Mouse (Mus musculus): ENCODE results near the gene Rfc1. TPM values are rescaled to one million over a fixed set of nuclear protein-coding genes. Genes with fewer than 3 reads are reported as not detected.

Rfc1 gene
- polyA plus RNA-seq, 1 experiment from 2014 or later, result 85.7 TPM

- H3K27ac ChIP-seq (ENCODE audit: low read length), result peak overlapping the region; percentile 71
- H3K4me3 ChIP-seq (ENCODE audit: low read length), result no peak overlapping the region
- no peak overlapping the region for H3K9ac ChIP-seq (ENCODE audit: low read length)
- no peak overlapping the region for H3K4me2 ChIP-seq (ENCODE audit: low read depth, low read length)
- H3K36me3 ChIP-seq (ENCODE audit: control insufficient read depth, insufficient read depth, low read length), result 0 out of 2 replicates have a peak, but pooled peaks cover 2% of the 10 kb centered on the region
- H3K27me3 ChIP-seq (ENCODE audit: control insufficient read depth, insufficient read depth, low read depth, low read length), result no peaks in the 10 kb centered on the region
- ATAC-seq (ENCODE audit: low read depth), result peak; percentile 73
- H3K9me3 ChIP-seq (ENCODE audit: control insufficient read depth, low read length), result no peaks in the 10 kb centered on the region
- WGBS, result 56% methylated on average over 7 of the region's 7 CpGs
- H3K4me1 ChIP-seq (replicated peaks; ENCODE audit: control insufficient read depth, insufficient read depth, low read length), result peaks cover 3% of the 10 kb centered on the region; the same call in 1 of the 2 replicates
Observed at GRCm38 (mm10) chr5:65250185-65250855, 85.2 kb downstream of the Rfc1 start.

- ATAC-seq (ENCODE audit: low read depth), result no peak
Observed at GRCm38 (mm10) chr5:65247296-65247695, 88.2 kb downstream of the Rfc1 start.

GRCm38 (mm10) chr5:65242740-65243139 is 92.7 kb downstream of the Rfc1 start:
- Histone ChIP-seq H3K4me3 (ENCODE audit: low read length) (no peak overlapping the region), H3K27ac (ENCODE audit: low read length) (no peak overlapping the region), H3K4me2 (ENCODE audit: low read depth, low read length) (no peak overlapping the region), H3K9me3 (ENCODE audit: control insufficient read depth, low read length) (no peaks in the 10 kb centered on the region), H3K4me1 (replicated peaks; ENCODE audit: control insufficient read depth, insufficient read depth, low read length) (0 out of 2 replicates have a peak, but pooled peaks cover 3% of the 10 kb centered on the region), H3K36me3 (ENCODE audit: control insufficient read depth, insufficient read depth, low read length) (no peaks in the 10 kb centered on the region), H3K27me3 (ENCODE audit: control insufficient read depth, insufficient read depth, low read depth, low read length) (no peaks in the 10 kb centered on the region), H3K9ac (ENCODE audit: low read length) (no peak overlapping the region)
- no peak; the same call in 1 of the 2 replicates for ATAC-seq (ENCODE audit: low read depth)
- 29% methylated on average over 5 of the region's 5 CpGs for WGBS

More at GRCm38 (mm10) chr5:65247296-65247695, 88.2 kb downstream of the Rfc1 start:
- H3K27ac ChIP-seq (ENCODE audit: low read length), result no peak overlapping the region
- peaks cover 3% of the 10 kb centered on the region; the same call in 1 of the 2 replicates for H3K4me1 ChIP-seq (replicated peaks; ENCODE audit: control insufficient read depth, insufficient read depth, low read length)
- no peaks in the 10 kb centered on the region for H3K9me3 ChIP-seq (ENCODE audit: control insufficient read depth, low read length)
- H3K9ac ChIP-seq (ENCODE audit: low read length), result no peak overlapping the region
- no peak overlapping the region for H3K4me3 ChIP-seq (ENCODE audit: low read length)
- no peaks in the 10 kb centered on the region for H3K27me3 ChIP-seq (ENCODE audit: control insufficient read depth, insufficient read depth, low read depth, low read length)
- 0 out of 2 replicates have a peak, but pooled peaks cover 2% of the 10 kb centered on the region for H3K36me3 ChIP-seq (ENCODE audit: control insufficient read depth, insufficient read depth, low read length)
- no peak overlapping the region for H3K4me2 ChIP-seq (ENCODE audit: low read depth, low read length)
- 76% methylated on average over 3 of the region's 3 CpGs for WGBS

GRCm38 (mm10) chr5:65231289-65232003 is 104.0 kb downstream of the Rfc1 start:
- no peak for ATAC-seq (ENCODE audit: low read depth)
- H3K4me2 ChIP-seq (ENCODE audit: low read depth, low read length), result no peak overlapping the region
- 68% methylated on average over 12 of the region's 12 CpGs for WGBS

GRCm38 (mm10) chr5:65224056-65224455 is 111.4 kb downstream of the Rfc1 start:
- Histone ChIP-seq H3K27ac (ENCODE audit: low read length) (no peak overlapping the region), H3K4me3 (ENCODE audit: low read length) (no peak overlapping the region), H3K36me3 (ENCODE audit: control insufficient read depth, insufficient read depth, low read length) (peaks cover 4% of the 10 kb centered on the region), H3K9ac (ENCODE audit: low read length) (no peak overlapping the region), H3K27me3 (ENCODE audit: control insufficient read depth, insufficient read depth, low read depth, low read length) (no peaks in the 10 kb centered on the region), H3K4me1 (replicated peaks; ENCODE audit: control insufficient read depth, insufficient read depth, low read length) (peaks cover 4% of the 10 kb centered on the region; the same call in 1 of the 2 replicates), H3K9me3 (ENCODE audit: control insufficient read depth, low read length) (no peaks in the 10 kb centered on the region), H3K4me2 (ENCODE audit: low read depth, low read length) (no peak overlapping the region)
- ATAC-seq (ENCODE audit: low read depth), result no peak
- WGBS, result 75% methylated on average over 5 of the region's 5 CpGs

More at GRCm38 (mm10) chr5:65231289-65232003, 104.0 kb downstream of the Rfc1 start:
- Histone ChIP-seq H3K9ac (ENCODE audit: low read length) (no peak overlapping the region), H3K27me3 (ENCODE audit: control insufficient read depth, insufficient read depth, low read depth, low read length) (no peaks in the 10 kb centered on the region), H3K9me3 (ENCODE audit: control insufficient read depth, low read length) (no peaks in the 10 kb centered on the region), H3K4me3 (ENCODE audit: low read length) (no peak overlapping the region), H3K27ac (ENCODE audit: low read length) (no peak overlapping the region), H3K36me3 (ENCODE audit: control insufficient read depth, insufficient read depth, low read length) (peaks cover 2% of the 10 kb centered on the region; the same call in 1 of the 2 replicates), H3K4me1 (replicated peaks; ENCODE audit: control insufficient read depth, insufficient read depth, low read length) (no peaks in the 10 kb centered on the region)

GRCm38 (mm10) chr5:65221037-65221436 is 114.4 kb downstream of the Rfc1 start:
- peak; percentile 88 for ATAC-seq (ENCODE audit: low read depth)
- Histone ChIP-seq H3K4me2 (ENCODE audit: low read depth, low read length) (no peak overlapping the region), H3K36me3 (ENCODE audit: control insufficient read depth, insufficient read depth, low read length) (peaks cover 4% of the 10 kb centered on the region), H3K27me3 (ENCODE audit: control insufficient read depth, insufficient read depth, low read depth, low read length) (no peaks in the 10 kb centered on the region), H3K9me3 (ENCODE audit: control insufficient read depth, low read length) (no peaks in the 10 kb centered on the region), H3K9ac (ENCODE audit: low read length) (no peak overlapping the region), H3K27ac (ENCODE audit: low read length) (peak overlapping the region; percentile 41; the same call in 1 of the 2 replicates), H3K4me3 (ENCODE audit: low read length) (no peak overlapping the region), H3K4me1 (replicated peaks; ENCODE audit: control insufficient read depth, insufficient read depth, low read length) (peaks cover 4% of the 10 kb centered on the region; the same call in 1 of the 2 replicates)
- 64% methylated on average over 7 of the region's 7 CpGs for WGBS

- WGBS, result 80% methylated on average over 11 of the region's 11 CpGs
- Histone ChIP-seq H3K27me3 (ENCODE audit: control insufficient read depth, insufficient read depth, low read depth, low read length) (no peaks in the 10 kb centered on the region), H3K4me1 (replicated peaks; ENCODE audit: control insufficient read depth, insufficient read depth, low read length) (peaks cover 4% of the 10 kb centered on the region; the same call in 1 of the 2 replicates), H3K36me3 (ENCODE audit: control insufficient read depth, insufficient read depth, low read length) (no peaks in the 10 kb centered on the region), H3K9ac (ENCODE audit: low read length) (no peak overlapping the region), H3K9me3 (ENCODE audit: control insufficient read depth, low read length) (no peaks in the 10 kb centered on the region), H3K27ac (ENCODE audit: low read length) (no peak overlapping the region), H3K4me3 (ENCODE audit: low read length) (no peak overlapping the region), H3K4me2 (ENCODE audit: low read depth, low read length) (no peak overlapping the region)
- ATAC-seq (ENCODE audit: low read depth), result no peak
Observed at GRCm38 (mm10) chr5:65217305-65218269, 117.9 kb downstream of the Rfc1 start.

- Histone ChIP-seq H3K9me3 (ENCODE audit: control insufficient read depth, low read length) (no peaks in the 10 kb centered on the region), H3K36me3 (ENCODE audit: control insufficient read depth, insufficient read depth, low read length) (no peaks in the 10 kb centered on the region), H3K27ac (ENCODE audit: low read length) (no peak overlapping the region), H3K27me3 (ENCODE audit: control insufficient read depth, insufficient read depth, low read depth, low read length) (no peaks in the 10 kb centered on the region), H3K4me2 (ENCODE audit: low read depth, low read length) (no peak overlapping the region), H3K4me3 (ENCODE audit: low read length) (no peak overlapping the region), H3K4me1 (replicated peaks; ENCODE audit: control insufficient read depth, insufficient read depth, low read length) (no peaks in the 10 kb centered on the region), H3K9ac (ENCODE audit: low read length) (no peak overlapping the region)
- 17% methylated on average over 7 of the region's 7 CpGs for WGBS
- ATAC-seq (ENCODE audit: low read depth), result no peak
Observed at GRCm38 (mm10) chr5:65213321-65213720, 122.1 kb downstream of the Rfc1 start.

Data from lung, embryonic 16.5 days (tissue).